Mouse (Mus musculus): Measurements from ENCODE around the gene Il18bp. TPM values are rescaled to one million over a fixed set of nuclear protein-coding genes. Genes with fewer than 3 reads are reported as not detected.

Il18bp gene
- polyA plus RNA-seq, 1 experiment from 2014 or later: 4.8 TPM

GRCm38 (mm10) chr7:101967256-101967655 is 51.2 kb downstream of the Il18bp start:
- no peak for ATAC-seq (ENCODE audit: low FRiP score)
- WGBS: 90% methylated on average over 1 of the region's 1 CpGs
- no peak overlapping the region for H3K27ac ChIP-seq
- no peaks in the 10 kb centered on the region for H3K9me3 ChIP-seq
- no peak overlapping the region for H3K9ac ChIP-seq
- no peaks in the 10 kb centered on the region for H3K36me3 ChIP-seq (replicated peaks)
- peaks cover 21% of the 10 kb centered on the region for H3K4me1 ChIP-seq
- H3K27me3 ChIP-seq: no peaks in the 10 kb centered on the region
- H3K4me2 ChIP-seq: no peak overlapping the region
- H3K4me3 ChIP-seq (replicated peaks): no peak overlapping the region

- no peak for ATAC-seq (ENCODE audit: low FRiP score)
- 73% methylated on average over 2 of the region's 2 CpGs for WGBS
Observed at GRCm38 (mm10) chr7:101965606-101966005, 52.9 kb downstream of the Il18bp start.

More at GRCm38 (mm10) chr7:101965606-101966005, 52.9 kb downstream of the Il18bp start:
- Histone ChIP-seq H3K9me3 (no peaks in the 10 kb centered on the region), H3K27ac (no peak overlapping the region), H3K4me1 (peaks cover 9% of the 10 kb centered on the region), H3K4me3 (replicated peaks) (no peak overlapping the region), H3K9ac (no peak overlapping the region), H3K36me3 (replicated peaks) (no peaks in the 10 kb centered on the region), H3K4me2 (no peak overlapping the region), H3K27me3 (no peaks in the 10 kb centered on the region)

Other genes starting within 250 kb of the Il18bp start
- gene Phox2a, start 200.4 kb downstream of the Il18bp start, polyA plus RNA-seq (2016; fragmentation: Nextera tagmentation; extraction: Ambion mirVana): not detected in 2 replicates
- 33.0 and 41.4 TPM in 2 replicates for gene Inppl1, start 180.5 kb downstream of the Il18bp start, polyA plus RNA-seq (2016; fragmentation: Nextera tagmentation; extraction: Ambion mirVana)
- gene Folr2, start 161.5 kb downstream of the Il18bp start, polyA plus RNA-seq (2016; fragmentation: Nextera tagmentation; extraction: Ambion mirVana): 1.4 and 1.9 TPM in 2 replicates
- 93.1 and 96.9 TPM in 2 replicates for gene Anapc15, start 155.0 kb downstream of the Il18bp start, polyA plus RNA-seq (2016; fragmentation: Nextera tagmentation; extraction: Ambion mirVana)
- 5.5 and 8.2 TPM in 2 replicates for gene Folr1, start 147.9 kb downstream of the Il18bp start, polyA plus RNA-seq (2016; fragmentation: Nextera tagmentation; extraction: Ambion mirVana)
- 129 and 134 TPM in 2 replicates for gene Lamtor1, start 112.8 kb downstream of the Il18bp start, polyA plus RNA-seq (2016; fragmentation: Nextera tagmentation; extraction: Ambion mirVana)
- 0.68 and 0.77 TPM in 2 replicates for gene Tomt, start 112.3 kb downstream of the Il18bp start, polyA plus RNA-seq (2016; fragmentation: Nextera tagmentation; extraction: Ambion mirVana)
- gene Lrrc51, start 84.8 kb downstream of the Il18bp start, polyA plus RNA-seq (2016; fragmentation: Nextera tagmentation; extraction: Ambion mirVana): 6.5 and 7.3 TPM in 2 replicates
- gene Numa1, start 84.6 kb downstream of the Il18bp start, polyA plus RNA-seq (2016; fragmentation: Nextera tagmentation; extraction: Ambion mirVana): 112 and 123 TPM in 2 replicates
- 33.0 and 33.3 TPM in 2 replicates for gene Rnf121, start 46.8 kb upstream of the Il18bp start, polyA plus RNA-seq (2016; fragmentation: Nextera tagmentation; extraction: Ambion mirVana)
- 49.8 and 50.7 TPM in 2 replicates for gene Xndc1, start 46.8 kb upstream of the Il18bp start, polyA plus RNA-seq (2016; fragmentation: Nextera tagmentation; extraction: Ambion mirVana)
- 2.9 and 3.0 TPM in 2 replicates for gene Xntrpc, start 47.0 kb upstream of the Il18bp start, polyA plus RNA-seq (2016; fragmentation: Nextera tagmentation; extraction: Ambion mirVana)
- gene Trpc2, start 64.4 kb upstream of the Il18bp start, polyA plus RNA-seq (2016; fragmentation: Nextera tagmentation; extraction: Ambion mirVana): not detected in 2 replicates
- gene Art1, start 83.1 kb upstream of the Il18bp start, polyA plus RNA-seq (2016; fragmentation: Nextera tagmentation; extraction: Ambion mirVana): 0.42 and 0.77 TPM in 2 replicates
- 0.97 and 2.0 TPM in 2 replicates for gene Art5, start 90.8 kb upstream of the Il18bp start, polyA plus RNA-seq (2016; fragmentation: Nextera tagmentation; extraction: Ambion mirVana)
- not detected in 2 replicates for gene Chrna10, start 98.1 kb upstream of the Il18bp start, polyA plus RNA-seq (2016; fragmentation: Nextera tagmentation; extraction: Ambion mirVana)
- gene Nup98, start 191.5 kb upstream of the Il18bp start, polyA plus RNA-seq (2016; fragmentation: Nextera tagmentation; extraction: Ambion mirVana): 45.2 and 46.8 TPM in 2 replicates
- gene Pgap2, start 191.5 kb upstream of the Il18bp start, polyA plus RNA-seq (2016; fragmentation: Nextera tagmentation; extraction: Ambion mirVana): 54.3 and 59.2 TPM in 2 replicates
- 21.7 and 25.1 TPM in 2 replicates for gene Rhog, start 237.4 kb upstream of the Il18bp start, polyA plus RNA-seq (2016; fragmentation: Nextera tagmentation; extraction: Ambion mirVana)
- 11.6 and 11.7 TPM in 2 replicates for gene Stim1, start 249.1 kb upstream of the Il18bp start, polyA plus RNA-seq (2016; fragmentation: Nextera tagmentation; extraction: Ambion mirVana)